Mouse (Mus musculus) liver, adult (tissue): ENCODE results near the gene Eif2ak4.

Experiments used
- GATA4 ChIP-seq: IDR thresholded peaks from 2 replicates; pipeline ENCODE4 v1.6.1; 2014; ENCODE audit warnings: mild to moderate bottlenecking, low read length; ENCODE audit not compliant: insufficient replicate concordance

The Eif2ak4 gene

GRCm38 (mm10) chr2:118388341-118389335, at the start of gene Eif2ak4:
Eif2ak4 (plus strand) TSS chr2:118388618.
- TF ChIP-seq GATA4: no peak

GRCm38 (mm10) chr2:118341295-118341694, 47.1 kb upstream of the Eif2ak4 start:
- no peak for TF ChIP-seq GATA4

- no peak for TF ChIP-seq GATA4
Measured at GRCm38 (mm10) chr2:118343897-118344296, 44.5 kb upstream of the Eif2ak4 start.

- no peak for TF ChIP-seq GATA4
Measured at GRCm38 (mm10) chr2:118345535-118345934, 42.9 kb upstream of the Eif2ak4 start.

- no peak for TF ChIP-seq GATA4
Measured at GRCm38 (mm10) chr2:118353498-118353897, 34.9 kb upstream of the Eif2ak4 start.

GRCm38 (mm10) chr2:118353916-118354403, 34.5 kb upstream of the Eif2ak4 start:
- no peak for TF ChIP-seq GATA4

- TF ChIP-seq GATA4: no peak
Measured at GRCm38 (mm10) chr2:118355138-118355719, 33.2 kb upstream of the Eif2ak4 start.

GRCm38 (mm10) chr2:118371841-118372240, 16.6 kb upstream of the Eif2ak4 start:
- no peak for TF ChIP-seq GATA4

GRCm38 (mm10) chr2:118372561-118372900, 15.9 kb upstream of the Eif2ak4 start:
- no peak for TF ChIP-seq GATA4

GRCm38 (mm10) chr2:118372901-118373571, 15.4 kb upstream of the Eif2ak4 start, which contains the start of gene Gpr176:
Gpr176 (minus strand) TSS chr2:118373419.
- TF ChIP-seq GATA4: no peak

GRCm38 (mm10) chr2:118373572-118374279, 14.7 kb upstream of the Eif2ak4 start:
- TF ChIP-seq GATA4: no peak

- no peak for TF ChIP-seq GATA4
Measured at GRCm38 (mm10) chr2:118375522-118375921, 12.9 kb upstream of the Eif2ak4 start.

GRCm38 (mm10) chr2:118375931-118376330, 12.5 kb upstream of the Eif2ak4 start:
- TF ChIP-seq GATA4: no peak

GRCm38 (mm10) chr2:118379756-118380155, 8.7 kb upstream of the Eif2ak4 start:
- no peak for TF ChIP-seq GATA4

- no peak for TF ChIP-seq GATA4
Measured at GRCm38 (mm10) chr2:118383387-118383786, 5.0 kb upstream of the Eif2ak4 start.
